Mouse (Mus musculus) ovary, postnatal 36 days (tissue): ENCODE measurements around the gene Sfxn1.

Experiments used
- DNase-seq: peaks from one replicate; pipeline ENCODE4 v3.0.0; 2022; ENCODE audit warnings: low spot score, mixed read lengths

Sfxn1 gene

GRCm38 (mm10) chr13:54137756-54138410 is 66.2 kb downstream of the Sfxn1 start:
- no peak for DNase-seq

- DNase-seq = no peak
Observed at GRCm38 (mm10) chr13:54143788-54144187, 72.1 kb downstream of the Sfxn1 start.

GRCm38 (mm10) chr13:54144624-54145023 is 73.0 kb downstream of the Sfxn1 start:
- no peak for DNase-seq

- no peak for DNase-seq
Observed at GRCm38 (mm10) chr13:54147328-54147727, 75.7 kb downstream of the Sfxn1 start.

GRCm38 (mm10) chr13:54152421-54152820 is 80.8 kb downstream of the Sfxn1 start:
- no peak for DNase-seq

GRCm38 (mm10) chr13:54152911-54153310 is 81.2 kb downstream of the Sfxn1 start:
- DNase-seq = no peak

GRCm38 (mm10) chr13:54153672-54154218 is 82.1 kb downstream of the Sfxn1 start:
- DNase-seq = no peak

- DNase-seq = no peak
Observed at GRCm38 (mm10) chr13:54155822-54156221, 84.2 kb downstream of the Sfxn1 start.
